Mouse (Mus musculus): ENCODE data around the gene Ptprn2. TPM values are rescaled to one million over a fixed set of nuclear protein-coding genes. Genes with fewer than 3 reads are reported as not detected.

Ptprn2 gene
- polyA plus RNA-seq, 1 experiment from 2014 or later: 1.2 TPM

DNA sequence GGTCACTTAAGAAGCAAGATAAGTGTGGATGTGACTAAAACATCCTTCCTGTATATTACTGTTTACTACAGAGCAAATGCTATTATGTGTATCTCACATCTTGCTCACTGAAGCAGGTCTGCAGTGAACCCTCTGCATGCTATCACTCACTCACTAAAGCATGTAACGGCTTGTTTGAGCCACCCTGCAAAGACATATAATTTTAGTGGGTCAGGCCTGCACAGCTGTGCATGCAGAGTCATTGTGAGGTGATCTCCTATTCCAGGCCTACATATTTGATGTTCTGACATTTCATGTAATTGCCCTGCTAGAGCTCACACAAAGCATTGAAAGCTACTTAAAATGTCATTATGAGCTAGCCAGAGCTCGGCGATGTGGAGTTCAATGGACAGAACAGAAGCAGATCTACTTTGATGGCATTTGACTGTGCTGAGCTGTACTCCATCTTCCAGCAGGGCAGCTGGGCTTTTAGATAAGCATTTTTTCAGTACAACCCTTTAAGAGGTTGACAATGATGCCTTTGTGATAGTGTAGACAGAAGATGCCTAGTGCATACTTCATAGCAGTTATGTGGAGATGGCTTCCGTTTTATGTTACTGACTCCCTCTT is 377.9 kb downstream of the Ptprn2 start:
- no peak overlapping the region for H3K4me3 ChIP-seq (ENCODE audit: low read depth, low read length)
- H3K9ac ChIP-seq (ENCODE audit: low read depth, low read length): no peak overlapping the region
- WGBS: 92% methylated on average over 4 of the region's 4 CpGs
- H3K27ac ChIP-seq (ENCODE audit: low read depth, low read length): no peak overlapping the region
- no peak overlapping the region for H3K4me2 ChIP-seq (replicated peaks; ENCODE audit: low read depth)
- H3K27me3 ChIP-seq (replicated peaks; ENCODE audit: control insufficient read depth, insufficient read depth, low read length): no peaks in the 10 kb centered on the region
- no peaks in the 10 kb centered on the region for H3K36me3 ChIP-seq (ENCODE audit: control insufficient read depth, insufficient read depth)
- no peaks in the 10 kb centered on the region for H3K4me1 ChIP-seq (replicated peaks; ENCODE audit: control insufficient read depth, insufficient read depth, low read length)
- no peak for ATAC-seq
- no peaks in the 10 kb centered on the region for H3K9me3 ChIP-seq (ENCODE audit: control insufficient read depth)
- no peak for TF ChIP-seq CTCF (IDR thresholded peaks at IDR 0.05; ENCODE audit: low read depth)

DNA sequence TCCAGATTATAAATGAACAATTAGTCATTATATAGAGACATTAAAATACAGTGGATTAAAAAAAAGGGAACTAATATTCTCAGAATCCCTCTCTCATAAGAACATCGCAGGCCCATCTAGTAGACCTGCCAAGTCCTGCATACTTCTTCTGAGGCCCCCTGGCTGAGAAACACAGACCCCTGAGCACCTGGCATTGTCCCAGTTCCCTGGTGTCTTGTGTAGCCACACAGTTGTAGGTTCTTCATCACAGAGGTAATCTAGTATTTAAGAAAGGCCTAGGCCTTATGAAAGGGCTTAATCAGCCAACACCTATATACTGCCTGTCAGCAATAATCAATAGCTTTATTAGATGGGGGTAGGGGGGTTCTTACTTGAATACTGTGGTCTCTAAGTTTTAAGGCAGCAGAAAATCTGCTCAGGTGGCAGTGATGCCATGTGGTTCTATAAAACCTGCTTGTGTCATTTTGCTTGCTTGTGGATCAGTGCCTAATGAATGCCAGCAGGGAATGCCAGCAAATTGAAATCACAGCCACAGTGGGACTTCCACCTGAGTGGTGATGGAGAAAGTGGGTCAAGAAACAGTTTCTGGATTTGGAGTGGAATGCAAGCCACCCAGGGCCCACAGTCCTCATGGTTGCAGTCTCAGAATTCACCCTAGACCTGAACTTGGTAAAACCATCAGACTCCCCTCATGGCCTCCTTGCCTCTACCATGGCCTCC is 388.5 kb downstream of the Ptprn2 start:
- no peak for TF ChIP-seq CTCF (IDR thresholded peaks at IDR 0.05; ENCODE audit: low read depth)
- Histone ChIP-seq H3K4me1 (replicated peaks; ENCODE audit: control insufficient read depth, insufficient read depth, low read length) (no peaks in the 10 kb centered on the region), H3K9me3 (ENCODE audit: control insufficient read depth) (no peaks in the 10 kb centered on the region), H3K4me3 (ENCODE audit: low read depth, low read length) (no peak overlapping the region), H3K36me3 (ENCODE audit: control insufficient read depth, insufficient read depth) (no peaks in the 10 kb centered on the region), H3K4me2 (replicated peaks; ENCODE audit: low read depth) (no peak overlapping the region), H3K27me3 (replicated peaks; ENCODE audit: control insufficient read depth, insufficient read depth, low read length) (no peaks in the 10 kb centered on the region), H3K27ac (ENCODE audit: low read depth, low read length) (no peak overlapping the region), H3K9ac (ENCODE audit: low read depth, low read length) (no peak overlapping the region)
- WGBS: 96% methylated on average over 1 of the region's 1 CpGs
- ATAC-seq: no peak

DNA sequence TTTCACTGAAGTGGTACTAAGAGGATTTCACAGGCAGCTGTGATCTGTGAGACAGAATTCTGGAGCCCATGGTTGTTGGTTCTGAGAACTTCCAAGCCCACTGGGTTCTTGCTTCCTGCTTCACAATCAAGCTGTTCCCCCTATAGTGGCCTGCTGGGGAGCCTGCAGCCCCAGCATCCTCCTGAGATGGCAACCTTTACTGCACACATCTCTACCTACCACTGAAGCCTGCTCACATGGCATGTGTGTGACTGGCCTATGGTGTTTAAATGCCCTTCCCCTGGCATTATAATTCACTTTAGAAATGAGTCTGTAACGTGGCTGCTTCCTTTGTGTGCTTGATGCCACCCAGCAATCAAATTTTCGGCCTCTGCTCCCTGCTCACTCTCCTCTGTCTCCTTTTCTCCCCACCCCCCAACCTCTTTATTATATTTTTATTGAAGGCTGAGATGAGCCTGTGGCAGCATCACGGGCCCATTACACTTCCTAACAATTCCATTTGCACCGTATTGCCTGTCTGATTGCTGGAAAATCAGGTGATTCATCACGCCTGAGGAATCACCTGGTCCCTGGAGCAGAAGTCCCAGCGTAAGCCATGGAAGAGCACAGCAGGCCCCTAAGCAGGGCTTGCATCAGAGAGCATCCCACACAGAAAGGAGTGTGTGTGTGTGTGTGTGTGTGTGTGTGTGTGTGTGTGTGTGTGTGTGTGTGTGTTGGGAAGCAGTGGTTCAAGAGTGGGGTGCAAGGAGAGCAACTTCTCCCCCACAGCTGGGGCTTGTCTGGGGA is 402.2 kb downstream of the Ptprn2 start:
- WGBS: 67% methylated on average over 6 of the region's 6 CpGs
- Histone ChIP-seq H3K4me1 (replicated peaks; ENCODE audit: control insufficient read depth, insufficient read depth, low read length) (no peaks in the 10 kb centered on the region), H3K27me3 (replicated peaks; ENCODE audit: control insufficient read depth, insufficient read depth, low read length) (no peaks in the 10 kb centered on the region), H3K9ac (ENCODE audit: low read depth, low read length) (no peak overlapping the region), H3K9me3 (ENCODE audit: control insufficient read depth) (no peaks in the 10 kb centered on the region), H3K36me3 (ENCODE audit: control insufficient read depth, insufficient read depth) (no peaks in the 10 kb centered on the region), H3K4me3 (ENCODE audit: low read depth, low read length) (no peak overlapping the region), H3K4me2 (replicated peaks; ENCODE audit: low read depth) (no peak overlapping the region), H3K27ac (ENCODE audit: low read depth, low read length) (no peak overlapping the region)
- TF ChIP-seq CTCF (IDR thresholded peaks at IDR 0.05; ENCODE audit: low read depth): no peak
- ATAC-seq: no peak

DNA sequence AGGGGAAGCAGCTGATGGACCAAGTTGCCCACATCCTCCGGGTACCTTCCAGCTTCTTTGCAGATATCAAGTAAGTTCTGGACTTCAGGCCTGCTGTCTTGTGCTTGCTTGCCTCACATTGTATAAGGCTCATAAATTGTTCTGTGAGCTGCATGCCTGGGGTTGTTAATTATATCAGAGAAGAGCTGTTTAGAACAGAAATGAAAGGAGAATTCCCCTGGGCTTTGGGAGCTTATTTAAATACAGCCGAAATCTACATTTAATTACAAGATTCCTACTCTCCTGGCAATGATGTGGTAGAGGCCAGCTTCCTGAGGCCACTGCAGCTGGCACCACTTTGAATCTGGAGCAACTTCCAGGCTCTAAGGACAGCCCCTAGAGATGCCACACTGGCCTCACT is 403.3 kb downstream of the Ptprn2 start:
- Histone ChIP-seq H3K27ac (ENCODE audit: low read depth, low read length) (no peak overlapping the region), H3K4me2 (replicated peaks; ENCODE audit: low read depth) (no peak overlapping the region), H3K4me1 (replicated peaks; ENCODE audit: control insufficient read depth, insufficient read depth, low read length) (no peaks in the 10 kb centered on the region), H3K4me3 (ENCODE audit: low read depth, low read length) (no peak overlapping the region), H3K27me3 (replicated peaks; ENCODE audit: control insufficient read depth, insufficient read depth, low read length) (no peaks in the 10 kb centered on the region), H3K9me3 (ENCODE audit: control insufficient read depth) (no peaks in the 10 kb centered on the region), H3K9ac (ENCODE audit: low read depth, low read length) (no peak overlapping the region), H3K36me3 (ENCODE audit: control insufficient read depth, insufficient read depth) (no peaks in the 10 kb centered on the region)
- no peak for ATAC-seq
- TF ChIP-seq CTCF (IDR thresholded peaks at IDR 0.05; ENCODE audit: low read depth): no peak
- 79% methylated on average over 2 of the region's 2 CpGs for WGBS

DNA sequence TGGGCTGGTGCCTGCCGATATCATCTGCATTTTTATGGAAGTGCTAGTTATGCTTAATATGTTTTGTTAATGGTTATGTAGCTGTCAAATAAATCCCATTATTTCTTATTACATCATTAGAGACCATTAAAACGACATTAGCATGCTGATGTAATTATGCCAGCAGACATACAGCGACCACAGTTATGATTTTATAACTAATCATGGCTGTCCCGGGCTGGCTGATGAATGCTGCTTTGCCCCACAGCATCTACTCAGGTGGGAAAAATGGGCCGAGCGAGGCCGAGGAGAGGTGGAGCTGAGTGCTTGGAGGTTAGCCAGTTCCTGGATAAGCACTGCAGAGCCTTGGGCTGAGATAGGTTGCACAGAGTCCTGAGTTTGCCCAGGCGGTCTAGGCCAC is 407.1 kb downstream of the Ptprn2 start:
- no peak overlapping the region for H3K9ac ChIP-seq (ENCODE audit: low read depth, low read length)
- H3K4me3 ChIP-seq (ENCODE audit: low read depth, low read length): no peak overlapping the region
- WGBS: 82% methylated on average over 8 of the region's 8 CpGs
- no peaks in the 10 kb centered on the region for H3K27me3 ChIP-seq (replicated peaks; ENCODE audit: control insufficient read depth, insufficient read depth, low read length)
- no peak for TF ChIP-seq CTCF (IDR thresholded peaks at IDR 0.05; ENCODE audit: low read depth)
- no peaks in the 10 kb centered on the region for H3K4me1 ChIP-seq (replicated peaks; ENCODE audit: control insufficient read depth, insufficient read depth, low read length)
- no peak overlapping the region for H3K4me2 ChIP-seq (replicated peaks; ENCODE audit: low read depth)
- H3K9me3 ChIP-seq (ENCODE audit: control insufficient read depth): no peaks in the 10 kb centered on the region
- H3K36me3 ChIP-seq (ENCODE audit: control insufficient read depth, insufficient read depth): no peaks in the 10 kb centered on the region
- ATAC-seq: no peak
- no peak overlapping the region for H3K27ac ChIP-seq (ENCODE audit: low read depth, low read length)

DNA sequence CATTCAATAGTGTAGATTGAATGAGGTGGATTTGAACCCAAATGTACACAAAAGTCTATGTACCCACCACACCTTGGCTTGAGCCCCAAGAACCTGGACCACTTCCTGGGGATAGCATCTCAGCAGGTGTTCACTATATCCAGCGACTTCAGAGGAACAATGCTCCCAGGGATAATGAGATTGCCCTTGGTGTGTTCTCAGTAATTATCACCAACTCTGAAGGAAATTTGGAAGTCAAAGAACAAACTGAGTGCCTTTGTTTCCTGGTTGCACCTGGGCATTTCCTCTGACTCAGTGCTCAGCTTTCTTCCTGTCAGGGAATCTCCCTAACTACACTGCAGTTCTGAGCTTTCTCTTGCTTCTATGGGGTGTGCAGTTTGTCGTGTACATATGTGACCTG is 411.1 kb downstream of the Ptprn2 start:
- H3K4me2 ChIP-seq (replicated peaks; ENCODE audit: low read depth): no peak overlapping the region
- no peak overlapping the region for H3K27ac ChIP-seq (ENCODE audit: low read depth, low read length)
- TF ChIP-seq CTCF (IDR thresholded peaks at IDR 0.05; ENCODE audit: low read depth): no peak
- H3K4me1 ChIP-seq (replicated peaks; ENCODE audit: control insufficient read depth, insufficient read depth, low read length): no peaks in the 10 kb centered on the region
- no peaks in the 10 kb centered on the region for H3K9me3 ChIP-seq (ENCODE audit: control insufficient read depth)
- no peaks in the 10 kb centered on the region for H3K27me3 ChIP-seq (replicated peaks; ENCODE audit: control insufficient read depth, insufficient read depth, low read length)
- 49% methylated on average over 2 of the region's 2 CpGs for WGBS
- no peak for ATAC-seq
- no peak overlapping the region for H3K9ac ChIP-seq (ENCODE audit: low read depth, low read length)
- no peaks in the 10 kb centered on the region for H3K36me3 ChIP-seq (ENCODE audit: control insufficient read depth, insufficient read depth)
- no peak overlapping the region for H3K4me3 ChIP-seq (ENCODE audit: low read depth, low read length)
